Mouse (Mus musculus) stomach, postnatal 0 days (tissue): ENCODE measurements around the gene Icos. TPM values are rescaled to one million over a fixed set of nuclear protein-coding genes. Genes with fewer than 3 reads are reported as not detected.

Experiments used
- ATAC-seq: fragments of 200-750 bp; cut with Nextera tagmentation; 2 replicates; pipeline ENCODE4 v1.8.0; 2017; ENCODE audit not compliant: low FRiP score, low TSS enrichment
- DNase-seq: peaks from one replicate; pipeline ENCODE4 v3.0.0-alpha.2; 2016; ENCODE audit warnings: low spot score
- H3K27ac ChIP-seq: fragments of 300-500 bp; sonication (generic); replicated peaks from 2 replicates; pipeline ENCODE4 v1.5.1; 2014; ENCODE audit warnings: mild to moderate bottlenecking, control low read depth
- H3K27me3 ChIP-seq: fragments of 300-500 bp; sonication (generic); 2 replicates; pipeline ENCODE4 v1.6.1; 2014; ENCODE audit warnings: low read length; ENCODE audit not compliant: control insufficient read depth, insufficient read depth
- H3K36me3 ChIP-seq: fragments of 300-500 bp; sonication (generic); 2 replicates; pipeline ENCODE4 v1.6.1; 2014; ENCODE audit warnings: low read length, mixed read lengths; ENCODE audit not compliant: control insufficient read depth, insufficient read depth
- H3K4me1 ChIP-seq: fragments of 300-500 bp; sonication (generic); replicated peaks from 2 replicates; pipeline ENCODE4 v1.6.1; 2014; ENCODE audit warnings: antibody characterized with exemption; ENCODE audit not compliant: control insufficient read depth, insufficient read depth
- H3K4me2 ChIP-seq: fragments of 300-500 bp; sonication (generic); replicated peaks from 2 replicates; pipeline ENCODE4 v1.6.1; 2014; ENCODE audit warnings: low read depth, mild to moderate bottlenecking, control low read depth, moderate library complexity
- H3K4me3 ChIP-seq: fragments of 300-500 bp; sonication (generic); 2 replicates; pipeline ENCODE4 v1.5.1; 2014; ENCODE audit warnings: low read depth, low read length, control low read depth
- H3K9ac ChIP-seq: fragments of 300-500 bp; sonication (generic); 2 replicates; pipeline ENCODE4 v1.6.1; 2014; ENCODE audit warnings: mild to moderate bottlenecking, low read length, control low read depth, mixed read lengths
- H3K9me3 ChIP-seq: fragments of 300-500 bp; sonication (generic); 2 replicates; pipeline ENCODE4 v1.6.1; 2016; ENCODE audit warnings: low read length; ENCODE audit not compliant: control insufficient read depth
- CTCF ChIP-seq: IDR thresholded peaks from 2 replicates; pipeline ENCODE4 v1.5.1; 2016; ENCODE audit warnings: antibody characterized with exemption, low read depth, mild to moderate bottlenecking, moderate library complexity
- EP300 ChIP-seq: optimal IDR thresholded peaks from 2 replicates; pipeline ENCODE3; 2016; ENCODE audit warnings: antibody characterized with exemption
- WGBS: fragments of 180-500 bp; shearing (Covaris S2); extraction: QIAGEN DNeasy Blood & Tissue Kit; methylation state at CpG from one replicate; pipeline ENCODE4 v1.1.7; 2014; 5-methylcytosine and 5-hydroxymethylcytosine counted together
- polyA plus RNA-seq: library from polyadenylated mRNA; unstranded; fragments of >200 nt; fragmentation: Nextera tagmentation; extraction: Ambion mirVana; gene quantifications from 2 replicates; pipeline ENCODE4 v1.2.1, GENCODE M21; 2015

Icos gene
- 0.08 and 0.19 TPM in 2 replicates for polyA plus RNA-seq

DNA sequence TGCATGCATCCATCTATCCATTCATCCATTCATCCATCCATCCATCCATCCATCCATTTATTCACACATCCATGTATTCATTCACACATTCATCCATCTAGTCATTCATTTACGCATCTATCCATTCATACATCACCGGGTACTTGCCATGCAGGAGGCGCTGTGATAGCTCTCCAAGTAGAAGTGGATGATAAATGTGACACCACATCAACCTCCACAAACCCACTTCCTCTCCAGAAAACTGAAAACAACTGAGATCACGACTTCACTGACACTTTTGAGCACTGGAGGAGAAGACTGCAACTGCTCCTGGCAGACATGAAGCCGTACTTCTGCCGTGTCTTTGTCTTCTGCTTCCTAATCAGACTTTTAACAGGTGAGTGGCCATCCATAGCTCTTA, at the start of gene Icos:
Icos (plus strand) TSS at position 287 of the 400 bp plus-strand sequence.
- H3K4me3 ChIP-seq: no peak within 1 kb of the TSS
- H3K27me3 ChIP-seq: no peaks in the 10 kb centered on the region
- no peaks in the 10 kb centered on the region for H3K9me3 ChIP-seq
- H3K4me1 ChIP-seq: no peaks in the 10 kb centered on the region
- H3K9ac ChIP-seq: no peak within 1 kb of the TSS
- ATAC-seq (no peak), DNase-seq (no peak)
- H3K27ac ChIP-seq: no peak within 1 kb of the TSS
- no peak within 1 kb of the TSS for H3K4me2 ChIP-seq
- H3K36me3 ChIP-seq: no peaks in the 10 kb centered on the region
- 82% methylated on average over 6 of the region's 6 CpGs for WGBS
- TF ChIP-seq CTCF (no peak), EP300 (no peak)

DNA sequence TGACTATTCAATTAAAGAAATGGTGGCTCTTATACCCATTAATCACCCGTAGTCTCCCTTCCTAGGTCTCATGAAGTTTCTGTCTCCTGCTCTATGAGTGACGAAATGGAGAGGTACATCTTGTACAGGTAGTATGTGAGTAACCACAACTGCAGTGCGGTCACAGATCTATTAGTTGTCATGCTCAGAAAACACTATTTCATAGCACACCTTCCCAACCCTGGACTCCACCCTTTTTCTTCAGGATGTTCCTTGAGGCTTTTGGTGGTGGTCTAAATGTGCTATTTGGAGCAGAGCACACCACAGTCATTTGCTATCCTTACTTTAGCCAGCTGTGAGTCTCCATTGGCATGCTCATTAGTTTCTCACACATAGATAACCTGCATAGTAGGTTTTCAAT, 48.7 kb upstream of the Icos start:
- Histone ChIP-seq H3K4me3 (no peak overlapping the region), H3K27ac (no peak overlapping the region), H3K36me3 (no peaks in the 10 kb centered on the region), H3K4me1 (no peaks in the 10 kb centered on the region), H3K27me3 (no peaks in the 10 kb centered on the region), H3K9me3 (no peaks in the 10 kb centered on the region), H3K4me2 (no peak overlapping the region), H3K9ac (no peak overlapping the region)
- ATAC-seq: no peak
- TF ChIP-seq EP300 (no peak), CTCF (no peak)
- no peak for DNase-seq
- 89% methylated on average over 3 of the region's 3 CpGs for WGBS

DNA sequence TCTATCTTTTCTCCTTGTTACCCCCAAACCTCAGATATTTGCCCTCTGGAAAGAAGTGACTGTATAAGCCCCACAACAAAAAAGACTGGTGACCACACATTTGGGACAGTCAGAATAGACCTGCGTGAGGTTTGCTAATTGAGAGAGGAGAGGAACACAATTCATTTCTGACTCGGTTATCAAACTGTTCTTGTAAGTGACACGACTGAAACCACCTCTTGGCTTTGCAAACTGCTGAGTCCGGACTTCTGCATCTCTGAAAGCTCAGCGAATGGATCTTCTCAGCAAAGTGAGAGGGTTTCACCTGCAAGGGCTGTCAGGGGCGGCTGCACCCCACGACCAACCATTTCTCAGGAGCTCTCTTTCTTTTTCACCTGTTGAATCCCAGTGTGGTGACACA, 47.3 kb upstream of the Icos start:
- WGBS: 83% methylated on average over 7 of the region's 7 CpGs

DNA sequence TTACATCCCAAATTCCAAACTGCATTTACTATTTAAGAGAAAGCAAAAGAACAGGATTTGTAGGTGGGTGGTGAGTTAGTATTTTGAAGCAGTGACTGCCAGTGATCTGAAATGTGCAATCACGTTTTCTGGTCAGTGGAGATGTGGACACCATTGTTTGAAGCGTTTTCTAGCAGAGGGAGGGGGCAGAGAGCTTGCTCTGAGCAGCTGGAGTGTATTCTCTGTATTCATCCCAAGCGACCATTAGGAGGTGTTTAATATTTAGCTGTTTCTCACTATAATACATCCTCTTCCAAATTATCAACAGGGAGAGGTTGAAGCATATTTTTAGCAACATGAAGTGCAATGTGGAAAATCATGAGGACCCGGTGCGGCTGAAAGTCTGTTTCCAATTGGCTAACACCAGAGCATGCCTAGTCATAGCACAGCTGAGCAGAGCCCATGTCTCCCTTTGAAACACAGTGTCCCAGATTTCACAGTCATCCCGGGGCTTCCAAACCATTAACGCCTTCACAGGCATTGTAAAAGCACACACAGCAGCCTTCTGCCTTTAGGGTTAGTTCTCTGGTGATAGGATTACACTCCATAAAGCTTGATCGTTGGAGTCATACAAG, 41.7 kb upstream of the Icos start:
- Histone ChIP-seq H3K9me3 (no peaks in the 10 kb centered on the region), H3K4me3 (no peak overlapping the region), H3K4me1 (no peaks in the 10 kb centered on the region), H3K36me3 (no peaks in the 10 kb centered on the region), H3K27ac (no peak overlapping the region), H3K4me2 (no peak overlapping the region), H3K9ac (no peak overlapping the region), H3K27me3 (no peaks in the 10 kb centered on the region)
- TF ChIP-seq CTCF (no peak), EP300 (no peak)
- WGBS: 53% methylated on average over 8 of the region's 8 CpGs
- ATAC-seq (no peak), DNase-seq (no peak)

More for the DNA sequence above, 47.3 kb upstream of the Icos start:
- H3K27me3 ChIP-seq: no peaks in the 10 kb centered on the region
- H3K4me3 ChIP-seq: no peak overlapping the region
- DNase-seq (no peak), ATAC-seq (no peak)
- no peak for TF ChIP-seq CTCF
- TF ChIP-seq EP300: no peak
- H3K9ac ChIP-seq: no peak overlapping the region
- no peak overlapping the region for H3K4me2 ChIP-seq
- no peaks in the 10 kb centered on the region for H3K4me1 ChIP-seq
- H3K27ac ChIP-seq: no peak overlapping the region
- no peaks in the 10 kb centered on the region for H3K36me3 ChIP-seq
- no peaks in the 10 kb centered on the region for H3K9me3 ChIP-seq

DNA sequence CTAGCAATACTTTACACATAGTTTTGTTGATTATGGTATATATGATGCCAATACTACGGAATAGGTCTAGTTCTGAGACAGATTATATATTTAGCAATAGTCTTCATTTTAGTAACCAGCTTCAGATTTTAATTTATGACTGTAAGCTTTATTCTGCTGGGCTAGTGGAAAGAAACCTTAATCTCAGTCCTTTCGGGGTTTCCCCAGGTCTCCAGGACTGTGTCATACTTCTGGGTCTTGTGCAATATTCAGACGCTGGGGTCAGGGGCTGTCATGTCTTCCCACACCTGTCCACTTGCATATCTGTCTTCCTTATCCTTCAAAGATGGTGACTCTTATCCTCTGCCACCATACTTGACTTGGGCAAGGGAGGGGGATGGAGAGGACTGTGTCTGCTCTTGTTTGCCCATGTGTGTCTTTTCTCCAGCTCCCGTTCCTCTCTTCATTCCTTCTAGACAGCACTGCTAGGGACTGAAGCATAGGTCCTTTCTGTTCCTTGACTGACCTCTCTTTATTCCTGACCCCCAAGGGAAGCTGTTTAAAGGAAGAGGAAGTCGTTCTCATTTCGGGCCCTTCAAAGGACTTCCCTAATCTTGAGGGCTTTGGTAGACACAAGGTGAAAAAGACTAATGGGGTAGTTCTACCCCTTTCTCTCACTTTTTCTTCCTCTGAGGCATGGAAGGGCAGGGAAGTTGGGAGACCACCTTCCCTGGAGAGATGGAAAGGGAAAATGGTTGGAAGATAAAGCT, 40.6 kb upstream of the Icos start:
- H3K4me2 ChIP-seq: no peak overlapping the region
- no peaks in the 10 kb centered on the region for H3K27me3 ChIP-seq
- H3K4me3 ChIP-seq: no peak overlapping the region
- H3K36me3 ChIP-seq: no peaks in the 10 kb centered on the region
- no peaks in the 10 kb centered on the region for H3K4me1 ChIP-seq
- no peak overlapping the region for H3K9ac ChIP-seq
- 75% methylated on average over 6 of the region's 6 CpGs for WGBS
- no peak overlapping the region for H3K27ac ChIP-seq
- DNase-seq (no peak), ATAC-seq (no peak)
- H3K9me3 ChIP-seq: no peaks in the 10 kb centered on the region
- TF ChIP-seq EP300 (no peak), CTCF (no peak)

DNA sequence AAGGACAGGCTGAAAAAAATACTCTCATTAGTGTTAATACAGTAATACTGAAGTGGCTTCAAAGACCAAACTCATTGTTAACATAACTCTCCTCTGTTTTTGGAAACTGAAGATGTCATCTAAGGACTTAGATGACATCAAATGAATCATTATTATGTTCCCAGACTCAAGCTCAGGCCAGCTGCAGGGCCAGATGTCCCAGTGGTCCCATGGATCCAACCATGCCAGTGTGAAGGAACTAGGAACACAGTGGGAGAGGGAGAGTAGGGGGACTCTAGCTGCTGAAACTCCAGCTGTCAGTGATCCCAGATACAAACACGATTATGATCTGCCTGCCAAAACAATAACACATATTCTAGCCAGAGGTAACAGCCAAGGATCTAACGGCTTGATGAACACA, 39.5 kb upstream of the Icos start:
- Histone ChIP-seq H3K27me3 (no peaks in the 10 kb centered on the region), H3K4me1 (no peaks in the 10 kb centered on the region), H3K9ac (no peak overlapping the region), H3K4me3 (no peak overlapping the region), H3K9me3 (no peaks in the 10 kb centered on the region), H3K4me2 (no peak overlapping the region), H3K36me3 (no peaks in the 10 kb centered on the region), H3K27ac (no peak overlapping the region)
- ATAC-seq (no peak), DNase-seq (no peak)
- TF ChIP-seq EP300 (no peak), CTCF (no peak)
- WGBS: 48% methylated on average over 2 of the region's 2 CpGs
